Mouse (Mus musculus) heart, postnatal 0 days (tissue): ENCODE data around the gene Dennd4a. TPM values are rescaled to one million over a fixed set of nuclear protein-coding genes. Genes with fewer than 3 reads are reported as not detected.
A peak's percentile ranks its signal among the peaks of the same experiment; 100 is the strongest.

Experiments
- ATAC-seq: fragments of 200-750 bp; cut with Nextera tagmentation; 2 replicates; pipeline ENCODE4 v1.8.0; 2017; ENCODE audit warnings: low read depth, moderate number of reproducible peaks, moderate library complexity; ENCODE audit not compliant: insufficient read depth
- DNase-seq: peaks from one replicate; pipeline ENCODE4 v3.0.0-alpha.2; 2016; ENCODE audit warnings: low spot score
- H3K27ac ChIP-seq: fragments of 300-500 bp; sonication (generic); 2 replicates; pipeline ENCODE4 v1.5.1; 2014; ENCODE audit warnings: low read depth, mild to moderate bottlenecking
- H3K27me3 ChIP-seq: fragments of 300-500 bp; sonication (generic); 2 replicates; pipeline ENCODE4 v1.6.1; 2014; ENCODE audit warnings: low read length, mixed read lengths; ENCODE audit not compliant: control insufficient read depth, insufficient read depth
- H3K36me3 ChIP-seq: fragments of 300-500 bp; sonication (generic); replicated peaks from 2 replicates; pipeline ENCODE4 v1.6.1; 2014; ENCODE audit warnings: low read length, mixed read lengths; ENCODE audit not compliant: control insufficient read depth, insufficient read depth
- H3K4me1 ChIP-seq: fragments of 300-500 bp; sonication (generic); 2 replicates; pipeline ENCODE4 v1.6.1; 2014; ENCODE audit warnings: antibody characterized with exemption; ENCODE audit not compliant: control insufficient read depth, insufficient read depth
- H3K4me2 ChIP-seq: fragments of 300-500 bp; sonication (generic); 2 replicates; pipeline ENCODE4 v1.6.1; 2014; ENCODE audit warnings: low read depth, mild to moderate bottlenecking, low read length, moderate library complexity
- H3K4me3 ChIP-seq: fragments of 300-500 bp; sonication (generic); 2 replicates; pipeline ENCODE4 v1.5.1; 2014; ENCODE audit warnings: low read depth, low read length
- H3K9ac ChIP-seq: fragments of 300-500 bp; sonication (generic); replicated peaks from 2 replicates; pipeline ENCODE4 v1.6.1; 2014; ENCODE audit warnings: low read depth, low read length, mixed read lengths
- H3K9me3 ChIP-seq: fragments of 300-500 bp; sonication (generic); replicated peaks from 2 replicates; pipeline ENCODE4 v1.6.1; 2016; ENCODE audit warnings: low read length; ENCODE audit not compliant: control insufficient read depth
- CTCF ChIP-seq: IDR thresholded peaks from 2 replicates; pipeline ENCODE4 v1.5.1; 2016; ENCODE audit warnings: antibody characterized with exemption, control low read depth, low read depth
- EP300 ChIP-seq: IDR thresholded peaks from 2 replicates; pipeline ENCODE4 v1.6.1; 2016; ENCODE audit warnings: antibody characterized with exemption, low read depth
- WGBS: fragments of 180-500 bp; shearing (Covaris S2); extraction: QIAGEN DNeasy Blood & Tissue Kit; methylation state at CpG from one replicate; pipeline ENCODE4 v1.1.7; 2014; 5-methylcytosine and 5-hydroxymethylcytosine counted together
- polyA plus RNA-seq: library from polyadenylated mRNA; unstranded; fragments of >200 nt; fragmentation: Nextera tagmentation; extraction: Ambion mirVana; gene quantifications from 2 replicates; pipeline ENCODE4 v1.2.1, GENCODE M21; 2015
- total RNA-seq: library from RNA; depleted of rRNA; stranded (reverse); fragments of >200 nt; gene quantifications from 2 replicates; pipeline ENCODE4 v1.2.3, GENCODE M21; 2014; ENCODE audit warnings: low replicate concordance

Dennd4a gene
- total and polyA plus RNA-seq, 2 experiments from 2014 or later: 3.1 to 7.0 TPM

DNA sequence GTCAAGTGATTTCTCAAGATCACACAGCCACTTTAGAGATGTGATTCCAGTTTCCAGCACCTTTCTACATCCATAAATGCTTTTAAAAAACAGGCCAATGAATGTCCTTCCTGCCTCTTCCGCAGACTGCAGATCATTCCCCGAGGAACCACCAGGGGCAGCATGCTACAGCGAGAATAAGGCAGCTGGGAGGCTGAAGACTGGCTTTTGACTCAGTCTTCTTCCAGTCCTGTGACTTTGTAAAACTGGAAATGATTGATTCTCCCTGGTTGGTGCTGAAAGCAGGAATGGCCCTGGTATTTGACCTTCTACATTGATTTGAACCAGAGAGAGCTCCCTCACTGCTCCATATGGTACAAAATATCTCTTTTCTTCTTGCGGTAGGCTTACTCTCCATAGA is 26.3 kb upstream of the Dennd4a start:
- 30% methylated on average over 4 of the region's 4 CpGs for WGBS
- no peaks in the 10 kb centered on the region for H3K4me1 ChIP-seq
- no peak overlapping the region for H3K27ac ChIP-seq
- H3K4me3 ChIP-seq: no peak overlapping the region
- H3K9ac ChIP-seq: no peak overlapping the region
- no peak overlapping the region for H3K4me2 ChIP-seq
- H3K36me3 ChIP-seq: no peaks in the 10 kb centered on the region
- no peaks in the 10 kb centered on the region for H3K9me3 ChIP-seq
- TF ChIP-seq CTCF (peak; percentile 77), EP300 (no peak)
- DNase-seq (peak; percentile 26), ATAC-seq (no peak)
- H3K27me3 ChIP-seq: no peaks in the 10 kb centered on the region

DNA sequence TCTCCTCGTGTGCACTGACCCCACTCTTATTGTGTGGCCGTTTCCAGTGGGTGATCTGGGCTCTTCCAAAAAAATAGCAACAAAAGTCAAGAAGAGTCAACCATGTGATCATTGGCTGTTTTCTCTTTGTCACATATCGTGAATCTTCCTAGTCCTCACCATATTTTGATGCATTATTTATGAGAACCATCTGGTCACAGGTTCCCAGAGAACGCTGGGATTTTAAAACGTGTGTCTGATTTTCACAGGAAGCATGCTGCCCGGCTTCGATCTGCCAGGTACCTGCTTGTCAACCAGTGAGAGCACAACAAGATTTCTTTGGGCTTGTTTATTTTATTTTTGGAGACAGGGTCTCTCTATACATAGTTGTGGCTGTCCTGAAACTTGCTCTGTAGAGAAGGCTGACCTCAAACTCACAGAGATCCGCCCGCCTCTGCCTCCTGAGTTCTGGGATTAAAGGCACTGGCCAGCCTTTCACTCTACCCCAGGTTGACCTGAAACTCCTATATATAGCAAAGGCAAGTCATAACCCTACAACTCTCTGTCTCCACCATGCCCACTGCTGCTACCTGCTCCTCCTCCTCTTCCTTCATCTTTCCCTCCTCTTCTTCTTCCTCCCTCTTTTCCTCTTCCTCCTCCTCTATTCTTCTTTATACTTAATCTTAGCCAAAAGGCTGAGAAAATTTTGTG is 24.8 kb upstream of the Dennd4a start:
- Histone ChIP-seq H3K4me3 (no peak overlapping the region), H3K9ac (no peak overlapping the region), H3K4me2 (no peak overlapping the region), H3K27ac (no peak overlapping the region), H3K27me3 (no peaks in the 10 kb centered on the region), H3K4me1 (no peaks in the 10 kb centered on the region), H3K9me3 (no peaks in the 10 kb centered on the region), H3K36me3 (no peaks in the 10 kb centered on the region)
- ATAC-seq: no peak
- TF ChIP-seq CTCF: no peak
- TF ChIP-seq EP300: no peak
- WGBS: 79% methylated on average over 9 of the region's 9 CpGs
- no peak for DNase-seq

DNA sequence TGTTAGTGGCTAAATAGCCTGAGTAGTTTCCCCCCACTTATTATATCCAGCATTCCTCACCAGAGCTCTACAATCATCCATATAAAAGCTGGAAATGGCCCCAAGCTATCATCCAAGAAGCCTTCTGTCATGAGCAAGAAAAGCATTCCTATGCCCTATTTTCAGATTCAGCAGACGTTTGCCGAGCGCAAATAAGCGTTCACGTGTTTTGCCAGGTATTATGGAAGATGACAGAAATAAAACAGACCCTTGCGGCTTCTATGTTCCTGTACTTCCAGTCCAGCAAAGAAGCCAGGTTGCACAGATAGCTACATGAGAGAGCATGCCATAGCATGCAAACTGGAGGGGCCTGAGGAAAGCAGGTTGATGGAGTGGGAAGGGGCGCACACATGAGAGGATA is 23.1 kb upstream of the Dennd4a start:
- no peak for ATAC-seq
- Histone ChIP-seq H3K4me2 (no peak overlapping the region), H3K4me3 (no peak overlapping the region), H3K9ac (no peak overlapping the region), H3K27me3 (no peaks in the 10 kb centered on the region), H3K4me1 (no peaks in the 10 kb centered on the region), H3K36me3 (no peaks in the 10 kb centered on the region), H3K27ac (no peak overlapping the region), H3K9me3 (no peaks in the 10 kb centered on the region)
- 85% methylated on average over 7 of the region's 7 CpGs for WGBS
- DNase-seq: no peak
- TF ChIP-seq EP300 (no peak), CTCF (no peak)

DNA sequence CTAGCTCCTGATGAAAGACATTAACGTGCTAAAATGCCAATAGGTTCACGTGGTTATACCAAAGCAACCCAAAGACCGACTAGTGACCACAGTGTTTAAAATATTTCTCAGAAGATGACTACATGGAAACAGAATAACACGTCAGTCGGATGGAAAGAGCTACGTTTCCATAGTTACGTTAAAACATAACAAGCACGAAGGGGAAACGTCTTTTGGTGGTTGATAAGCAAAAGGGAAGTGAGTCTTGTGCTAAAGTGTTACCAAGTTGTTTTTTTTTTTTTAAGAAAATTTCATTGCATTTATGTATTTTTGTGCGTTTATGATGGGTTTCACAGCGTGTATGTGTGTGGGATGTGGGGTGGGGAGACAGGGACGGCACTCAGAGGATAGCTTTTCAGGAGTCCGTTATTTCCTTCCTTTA is 21.8 kb upstream of the Dennd4a start:
- H3K4me2 ChIP-seq: peak overlapping the region; percentile 3; the same call in 1 of the 2 replicates
- TF ChIP-seq CTCF (no peak), EP300 (peak; percentile 70; the same call in 1 of the 2 replicates)

DNA sequence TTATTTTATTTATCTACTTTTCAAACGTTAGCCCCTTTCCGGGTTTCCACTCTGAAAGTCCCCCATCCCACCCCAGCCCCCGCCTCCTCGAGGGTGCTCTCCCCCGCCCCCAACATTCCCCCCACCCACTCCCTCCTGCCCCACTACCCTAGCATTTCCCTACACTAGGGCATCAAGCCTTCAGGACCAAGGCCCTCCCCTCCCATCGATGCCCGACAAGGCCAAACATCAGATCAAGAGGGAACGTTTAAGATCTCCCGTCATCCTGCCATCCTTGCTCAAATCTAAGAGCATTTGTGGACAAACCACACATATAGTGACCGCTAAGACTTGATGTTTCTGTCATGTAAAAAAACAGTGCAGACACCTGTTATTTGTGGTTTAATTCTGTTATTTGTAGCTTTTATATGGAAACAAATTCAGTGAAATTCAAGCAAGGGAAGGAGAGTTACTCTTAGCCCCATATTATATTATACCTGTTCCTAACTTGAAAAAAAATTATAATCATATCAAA is 21.2 kb upstream of the Dennd4a start:
- H3K36me3 ChIP-seq: no peaks in the 10 kb centered on the region
- H3K27me3 ChIP-seq: no peaks in the 10 kb centered on the region
- H3K9ac ChIP-seq: no peak overlapping the region
- H3K4me1 ChIP-seq: no peaks in the 10 kb centered on the region
- no peak for ATAC-seq
- H3K27ac ChIP-seq: no peak overlapping the region
- DNase-seq: no peak
- no peak overlapping the region for H3K4me2 ChIP-seq
- H3K4me3 ChIP-seq: no peak overlapping the region
- WGBS: 73% methylated on average over 10 of the region's 10 CpGs
- H3K9me3 ChIP-seq: no peaks in the 10 kb centered on the region
- TF ChIP-seq CTCF (no peak), EP300 (no peak)

More for the DNA sequence above, 21.8 kb upstream of the Dennd4a start:
- Histone ChIP-seq H3K4me3 (no peak overlapping the region), H3K27me3 (no peaks in the 10 kb centered on the region), H3K9me3 (no peaks in the 10 kb centered on the region), H3K27ac (no peak overlapping the region), H3K9ac (no peak overlapping the region), H3K36me3 (no peaks in the 10 kb centered on the region), H3K4me1 (no peaks in the 10 kb centered on the region)
- DNase-seq (peak; percentile 80), ATAC-seq (no peak)
- WGBS: 56% methylated on average over 13 of the region's 13 CpGs
